In genomic region chr7:130174525-130174924, GRCm38 (mm10) we compare ENCODE assay signal across 9 mouse cellular contexts.
A peak's percentile ranks its signal among the peaks of the same experiment; 100 is the strongest.
DNase-seq lines count a peak whose midpoint lies in the region; ATAC-seq lines count a peak whose summit lies in the region.
"Had no signal": no experiment of that assay in that cellular context is flagged by ENCODE, and none has a peak within 500 bp of the region (broad histone marks: within the 10 kb centered on the region; RNA-seq: fewer than 3 reads in every experiment).

No protein-coding gene starts in this region.

- no peak overlapping the region for H3K4me3 ChIP-seq in heart, embryonic 13.5 days
- H3K4me3 ChIP-seq in lung, embryonic 16.5 days (ENCODE audit: low read length), result no peak overlapping the region
- no peak overlapping the region for H3K4me3 ChIP-seq in forebrain, embryonic 11.5 days (ENCODE audit: low read depth, low read length)
- H3K4me3 ChIP-seq in hindbrain, embryonic 11.5 days (ENCODE audit: low read depth, low read length), result no peak overlapping the region
- H3K4me3 ChIP-seq: neural tube, embryonic 12.5 days had no signal

- H3K4me1 ChIP-seq in heart, embryonic 13.5 days, result peaks cover 40% of the 10 kb centered on the region
- H3K4me1 ChIP-seq in lung, embryonic 16.5 days (replicated peaks; ENCODE audit: control insufficient read depth, insufficient read depth, low read length), result peaks cover 36% of the 10 kb centered on the region
- H3K4me1 ChIP-seq in forebrain, embryonic 11.5 days (replicated peaks; ENCODE audit: control insufficient read depth, insufficient read depth, low read length), result no peaks in the 10 kb centered on the region
- no peaks in the 10 kb centered on the region for H3K4me1 ChIP-seq in hindbrain, embryonic 11.5 days (replicated peaks; ENCODE audit: control insufficient read depth, insufficient read depth, low read length)
- H3K4me1 ChIP-seq: neural tube, embryonic 12.5 days had no signal

- ATAC-seq in heart, embryonic 13.5 days (ENCODE audit: extremely low read depth, insufficient number of reproducible peaks, low FRiP score, low TSS enrichment), result no peak
- peak; percentile 73 for ATAC-seq in lung, embryonic 16.5 days (ENCODE audit: low read depth)
- ATAC-seq in forebrain, embryonic 11.5 days (replicated peaks; ENCODE audit: low FRiP score), result no peak
- ATAC-seq in hindbrain, embryonic 11.5 days (ENCODE audit: low FRiP score), result no peak

- H3K27ac ChIP-seq in heart, embryonic 13.5 days (replicated peaks), result peak overlapping the region; percentile 21
- H3K27ac ChIP-seq in lung, embryonic 16.5 days (ENCODE audit: low read length), result peak overlapping the region; percentile 85
- H3K27ac ChIP-seq in forebrain, embryonic 11.5 days (ENCODE audit: low read depth, low read length), result no peak overlapping the region
- no peak overlapping the region for H3K27ac ChIP-seq in hindbrain, embryonic 11.5 days (ENCODE audit: low read depth, low read length)
- H3K27ac ChIP-seq: neural tube, embryonic 12.5 days had no signal

- peak; percentile 7 to 12 for DNase-seq in cerebellum, postnatal 14 days
- DNase-seq in cerebellum, adult 18-20 months, result no peak
- DNase-seq in NIH3T3 (ENCODE audit: low read depth), result peak; percentile 43
- DNase-seq in forebrain, embryonic 11.5 days (ENCODE audit: low spot score), result no peak
- DNase-seq in spleen, adult 18-20 months, result no peak
- no peak for DNase-seq in hindbrain, embryonic 11.5 days (ENCODE audit: low spot score)

- no peak overlapping the region for H3K9ac ChIP-seq in heart, embryonic 13.5 days
- H3K9ac ChIP-seq in lung, embryonic 16.5 days (ENCODE audit: low read length), result peak overlapping the region; percentile 29; the same call in 1 of the 2 replicates
- no peak overlapping the region for H3K9ac ChIP-seq in forebrain, embryonic 11.5 days (ENCODE audit: low read length)
- no peak overlapping the region for H3K9ac ChIP-seq in hindbrain, embryonic 11.5 days (ENCODE audit: low read depth, low read length)
- H3K9ac ChIP-seq: neural tube, embryonic 12.5 days had no signal

- 38% methylated on average over 7 of the region's 7 CpGs for WGBS in heart, embryonic 13.5 days
- 20% methylated on average over 7 of the region's 7 CpGs for WGBS in lung, embryonic 16.5 days
- whole genome bisulfite sequencing in forebrain, embryonic 11.5 days, result 86% methylated on average over 7 of the region's 7 CpGs
- 78% methylated on average over 7 of the region's 7 CpGs for WGBS in hindbrain, embryonic 11.5 days

- no peak overlapping the region for H3K4me2 ChIP-seq in heart, embryonic 13.5 days
- no peak overlapping the region for H3K4me2 ChIP-seq in lung, embryonic 16.5 days (ENCODE audit: low read depth, low read length)
- no peak overlapping the region for H3K4me2 ChIP-seq in forebrain, embryonic 11.5 days (ENCODE audit: low read depth, low read length, severe bottlenecking)
- no peak overlapping the region for H3K4me2 ChIP-seq in hindbrain, embryonic 11.5 days (replicated peaks; ENCODE audit: low read depth, low read length)
- H3K4me2 ChIP-seq: neural tube, embryonic 12.5 days had no signal

- H3K36me3 ChIP-seq in heart, embryonic 13.5 days, result peaks cover 44% of the 10 kb centered on the region
- H3K36me3 ChIP-seq in lung, embryonic 16.5 days (ENCODE audit: control insufficient read depth, insufficient read depth, low read length), result peaks cover 42% of the 10 kb centered on the region
- peaks cover 15% of the 10 kb centered on the region; the same call in 1 of the 2 replicates for H3K36me3 ChIP-seq in forebrain, embryonic 11.5 days (ENCODE audit: control insufficient read depth, insufficient read depth, low read length)
- H3K36me3 ChIP-seq in hindbrain, embryonic 11.5 days (ENCODE audit: control insufficient read depth, insufficient read depth, low read length), result peaks cover 8% of the 10 kb centered on the region; the same call in 1 of the 2 replicates

- H3K27me3 ChIP-seq in heart, embryonic 13.5 days (replicated peaks), result no peaks in the 10 kb centered on the region
- no peaks in the 10 kb centered on the region for H3K27me3 ChIP-seq in lung, embryonic 16.5 days (ENCODE audit: control insufficient read depth, insufficient read depth, low read depth, low read length)
- H3K27me3 ChIP-seq in forebrain, embryonic 11.5 days (ENCODE audit: control insufficient read depth, insufficient read depth, low read length), result no peaks in the 10 kb centered on the region
- no peaks in the 10 kb centered on the region for H3K27me3 ChIP-seq in hindbrain, embryonic 11.5 days (ENCODE audit: control insufficient read depth, insufficient read depth, low read length)
- H3K27me3 ChIP-seq: neural tube, embryonic 12.5 days had no signal

- H3K9me3 ChIP-seq in heart, embryonic 13.5 days, result no peaks in the 10 kb centered on the region
- no peaks in the 10 kb centered on the region for H3K9me3 ChIP-seq in lung, embryonic 16.5 days (ENCODE audit: control insufficient read depth, low read length)
- no peaks in the 10 kb centered on the region for H3K9me3 ChIP-seq in forebrain, embryonic 11.5 days (ENCODE audit: control insufficient read depth, low read length)
- no peaks in the 10 kb centered on the region for H3K9me3 ChIP-seq in hindbrain, embryonic 11.5 days (ENCODE audit: control insufficient read depth, low read length)
- H3K9me3 ChIP-seq: neural tube, embryonic 12.5 days had no signal

Comparison
In these comparisons a context has a peak if more than half of its experiments do, and no peak if none do; other contexts are left out.
1. DNase-seq: peak in cerebellum, postnatal 14 days (2 of 2) and NIH3T3 (single experiment); none in cerebellum, adult 18-20 months (0 of 2), forebrain, embryonic 11.5 days (single experiment), spleen, adult 18-20 months (0 of 2) and hindbrain, embryonic 11.5 days (single experiment).
2. H3K27ac ChIP-seq: peak in heart, embryonic 13.5 days (single experiment) and lung, embryonic 16.5 days (single experiment); none in forebrain, embryonic 11.5 days (single experiment) and hindbrain, embryonic 11.5 days (single experiment).